Mouse (Mus musculus) limb, embryonic 10.5 days (tissue): ENCODE data around the gene Tnfrsf8. TPM values are rescaled to one million over a fixed set of nuclear protein-coding genes. Genes with fewer than 3 reads are reported as not detected.
"Not testable (repeated sequence)": the region's sequence is repeated elsewhere in the genome, so short reads cannot be mapped to it uniquely, and the experiment has no call there.

ENCODE experiments used
- DNase-seq: peaks from one replicate; pipeline ENCODE4 v3.0.0-alpha.2; 2017; ENCODE audit warnings: low spot score
- H3K27ac ChIP-seq: fragments of 300-500 bp; sonication (generic); 2 replicates; pipeline ENCODE4 v1.5.1; 2016; ENCODE audit warnings: mild to moderate bottlenecking
- H3K27me3 ChIP-seq: fragments of 300-500 bp; sonication (generic); 2 replicates; pipeline ENCODE4 v1.6.1; 2016; ENCODE audit warnings: low read depth, mild to moderate bottlenecking; ENCODE audit not compliant: poor library complexity, severe bottlenecking
- H3K36me3 ChIP-seq: fragments of 300-500 bp; sonication (generic); 2 replicates; pipeline ENCODE4 v1.6.1; 2016; ENCODE audit warnings: mild to moderate bottlenecking, moderate library complexity
- H3K4me1 ChIP-seq: fragments of 300-500 bp; sonication (generic); 2 replicates; pipeline ENCODE4 v1.6.1; 2016
- H3K4me3 ChIP-seq: fragments of 300-500 bp; sonication (generic); 2 replicates; pipeline ENCODE4 v1.5.1; 2016; ENCODE audit warnings: mild to moderate bottlenecking, moderate library complexity
- H3K9me3 ChIP-seq: fragments of 300-500 bp; sonication (generic); replicated peaks from 2 replicates; pipeline ENCODE4 v1.6.1; 2016; ENCODE audit warnings: mild to moderate bottlenecking
- WGBS: fragments of 180-500 bp; shearing (Covaris S2); methylation state at CpG from one replicate; pipeline ENCODE4 v1.1.7; 2016; 5-methylcytosine and 5-hydroxymethylcytosine counted together
- polyA plus RNA-seq: library from polyadenylated mRNA; unstranded; fragments of >200 nt; fragmentation: Nextera tagmentation; extraction: Ambion mirVana; gene quantifications from 2 replicates; pipeline ENCODE4 v1.2.1, GENCODE M21; 2016

Gene Tnfrsf8
- polyA plus RNA-seq, 1 experiment from 2014 or later = 0.05 TPM

DNA sequence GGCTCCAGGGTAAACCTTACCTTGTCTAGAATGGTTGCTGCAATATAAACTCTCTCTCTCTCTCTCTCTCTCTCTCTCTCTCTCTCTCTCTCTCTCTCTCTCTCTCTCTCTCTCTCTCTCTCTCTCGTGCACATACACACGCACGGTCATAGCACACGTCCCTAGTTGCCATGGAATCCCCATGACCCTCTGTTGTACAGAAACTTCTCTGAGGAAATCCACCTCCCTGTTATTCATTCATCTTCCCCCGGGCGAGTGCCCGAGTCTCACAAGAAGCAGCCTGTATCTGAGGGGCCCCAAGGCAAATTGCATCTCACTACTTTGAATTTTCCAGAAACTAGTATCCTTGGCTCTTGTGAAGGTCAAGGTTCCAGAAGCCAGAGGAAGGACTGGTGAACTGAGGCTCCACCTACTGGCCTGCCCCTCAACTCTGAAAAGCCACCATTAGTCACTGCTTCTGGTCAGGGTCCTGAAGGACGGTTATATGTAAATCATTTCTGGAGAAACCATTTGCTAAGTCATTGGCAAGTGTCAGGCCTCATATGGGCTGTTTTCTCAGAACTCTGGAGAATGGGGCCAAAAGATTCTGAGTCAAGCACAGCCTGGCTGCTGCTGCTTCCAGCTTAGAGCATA, 8.1 kb upstream of the Tnfrsf8 start:
- no peak for DNase-seq
- no peaks in the 10 kb centered on the region for H3K36me3 ChIP-seq
- no peak overlapping the region for H3K4me3 ChIP-seq
- 83% methylated on average over 8 of the region's 8 CpGs for WGBS
- H3K4me1 ChIP-seq = no peaks in the 10 kb centered on the region
- no peaks in the 10 kb centered on the region for H3K27me3 ChIP-seq
- H3K9me3 ChIP-seq = no peaks in the 10 kb centered on the region
- no peak overlapping the region for H3K27ac ChIP-seq

DNA sequence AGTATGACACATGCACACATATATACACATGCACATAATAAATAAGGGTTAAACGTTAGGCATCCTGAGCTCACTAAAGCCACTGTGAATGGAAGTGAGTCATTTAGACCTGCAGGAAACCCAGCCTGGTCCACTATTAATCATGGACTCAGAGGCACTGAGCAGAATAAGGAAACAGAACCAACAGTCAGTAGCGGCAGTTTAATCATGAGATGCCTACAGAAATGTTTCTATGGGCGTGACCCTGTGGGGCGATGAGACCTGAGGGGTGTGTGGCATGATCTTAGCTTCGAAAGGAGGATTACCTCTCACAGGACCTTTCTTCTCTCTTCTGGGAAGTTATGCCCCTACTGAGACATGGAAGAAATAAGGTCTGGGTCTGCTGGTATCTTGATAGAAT, 7.2 kb upstream of the Tnfrsf8 start:
- no peak overlapping the region for H3K4me3 ChIP-seq
- H3K36me3 ChIP-seq = no peaks in the 10 kb centered on the region
- H3K27ac ChIP-seq = no peak overlapping the region
- 94% methylated on average over 5 of the region's 5 CpGs for WGBS
- no peaks in the 10 kb centered on the region for H3K27me3 ChIP-seq
- H3K9me3 ChIP-seq = no peaks in the 10 kb centered on the region
- DNase-seq = no peak
- no peaks in the 10 kb centered on the region for H3K4me1 ChIP-seq

DNA sequence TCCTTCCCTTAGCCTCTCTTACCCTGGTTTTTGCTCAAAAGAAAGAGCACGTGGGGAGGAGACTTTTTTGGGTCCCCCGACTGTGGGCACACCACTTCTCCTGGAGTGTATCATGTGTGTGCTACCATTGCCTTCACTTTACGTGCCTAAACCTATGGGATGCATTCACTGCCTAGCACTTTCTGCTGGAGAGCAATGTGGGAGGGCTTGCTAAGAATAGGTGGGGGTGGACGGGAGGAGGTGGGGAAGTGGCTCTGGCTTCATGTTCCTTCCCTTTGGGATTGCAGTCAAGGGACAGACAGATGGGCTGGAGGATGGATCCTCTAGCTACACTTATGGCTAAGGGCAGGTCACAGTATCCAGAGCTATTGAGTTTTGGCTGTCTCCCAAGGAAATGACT, 5.7 kb upstream of the Tnfrsf8 start:
- no peak for DNase-seq
- WGBS = 81% methylated on average over 4 of the region's 4 CpGs
- no peak overlapping the region for H3K4me3 ChIP-seq
- H3K36me3 ChIP-seq = no peaks in the 10 kb centered on the region
- no peaks in the 10 kb centered on the region for H3K9me3 ChIP-seq
- no peaks in the 10 kb centered on the region for H3K4me1 ChIP-seq
- H3K27me3 ChIP-seq = peaks cover 10% of the 10 kb centered on the region
- H3K27ac ChIP-seq = no peak overlapping the region

DNA sequence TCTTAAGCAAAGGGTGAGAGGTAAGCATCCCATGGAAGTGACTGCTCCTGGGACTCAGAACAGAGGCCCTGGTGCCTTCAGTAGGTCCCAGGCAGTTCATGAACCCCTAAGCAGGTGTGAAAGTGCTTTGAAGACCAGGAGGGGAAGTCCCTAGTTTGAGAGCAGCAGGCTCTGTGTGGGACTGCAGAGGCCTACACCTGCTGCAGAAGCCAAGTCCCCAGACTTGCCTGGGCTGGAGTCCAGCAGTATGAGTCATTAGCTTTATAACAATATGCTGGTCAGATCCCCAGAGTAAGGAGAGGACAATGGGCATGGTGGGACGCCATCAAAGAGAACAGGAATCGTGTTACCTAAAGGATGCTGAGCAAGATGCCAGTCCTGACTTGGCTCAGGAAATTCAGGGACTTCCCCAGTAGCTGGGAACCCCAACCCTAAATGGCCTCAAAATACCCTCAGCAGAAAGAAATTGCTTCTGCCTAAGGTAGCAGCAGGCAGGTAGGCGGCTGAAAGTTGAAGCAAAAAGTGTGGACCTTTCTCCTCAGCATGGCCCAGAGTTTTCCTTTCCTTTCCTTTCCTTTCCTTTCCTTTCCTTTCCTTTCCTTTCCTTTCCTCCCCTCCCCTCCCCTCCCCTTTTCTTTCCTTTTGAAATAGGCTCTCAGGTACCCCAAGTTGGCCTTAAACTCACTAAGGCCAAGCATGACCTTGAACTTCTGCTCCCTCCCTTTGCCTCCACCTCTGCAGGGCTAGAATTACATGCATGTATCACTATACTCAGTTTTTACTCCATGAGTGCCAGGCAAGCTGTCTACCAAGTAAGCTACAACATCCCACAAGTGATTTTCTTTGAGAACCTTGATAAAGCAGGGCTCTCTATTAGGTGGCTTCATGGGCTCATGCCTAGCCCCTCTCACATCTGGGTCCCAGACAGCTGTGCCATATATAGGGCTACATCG, 4.6 kb upstream of the Tnfrsf8 start:
- H3K36me3 ChIP-seq = no peaks in the 10 kb centered on the region
- H3K4me1 ChIP-seq = no peaks in the 10 kb centered on the region
- no peak for DNase-seq
- no peaks in the 10 kb centered on the region for H3K9me3 ChIP-seq
- no peak overlapping the region for H3K4me3 ChIP-seq
- 79% methylated on average over 4 of the region's 4 CpGs for WGBS
- H3K27ac ChIP-seq = no peak overlapping the region
- peaks cover 21% of the 10 kb centered on the region for H3K27me3 ChIP-seq

DNA sequence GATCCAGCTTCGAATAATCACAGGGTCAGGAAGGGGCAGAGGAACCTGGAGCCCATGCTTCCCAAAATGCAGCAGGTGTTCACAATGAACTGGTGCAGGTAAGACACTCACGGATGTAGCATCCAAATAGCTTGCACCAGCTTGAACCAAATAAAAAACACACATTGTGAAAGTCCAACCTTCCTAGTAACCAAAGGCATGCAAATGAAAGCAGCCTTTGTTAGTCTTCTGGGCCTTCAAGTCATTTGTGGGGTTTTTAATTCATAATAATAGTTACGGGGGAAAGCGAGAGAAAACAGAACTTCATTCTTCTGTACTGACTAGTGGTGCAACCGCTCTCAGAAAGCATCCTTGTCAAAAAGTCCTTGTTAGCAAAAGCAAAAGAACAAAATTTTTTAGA, 1.7 kb upstream of the Tnfrsf8 start:
- H3K27ac ChIP-seq = no peak overlapping the region
- H3K4me1 ChIP-seq = no peaks in the 10 kb centered on the region
- no peak overlapping the region for H3K4me3 ChIP-seq
- 88% methylated on average over 5 of the region's 5 CpGs for WGBS
- H3K36me3 ChIP-seq = no peaks in the 10 kb centered on the region
- H3K9me3 ChIP-seq = no peaks in the 10 kb centered on the region
- DNase-seq = no peak
- peaks cover 30% of the 10 kb centered on the region for H3K27me3 ChIP-seq

DNA sequence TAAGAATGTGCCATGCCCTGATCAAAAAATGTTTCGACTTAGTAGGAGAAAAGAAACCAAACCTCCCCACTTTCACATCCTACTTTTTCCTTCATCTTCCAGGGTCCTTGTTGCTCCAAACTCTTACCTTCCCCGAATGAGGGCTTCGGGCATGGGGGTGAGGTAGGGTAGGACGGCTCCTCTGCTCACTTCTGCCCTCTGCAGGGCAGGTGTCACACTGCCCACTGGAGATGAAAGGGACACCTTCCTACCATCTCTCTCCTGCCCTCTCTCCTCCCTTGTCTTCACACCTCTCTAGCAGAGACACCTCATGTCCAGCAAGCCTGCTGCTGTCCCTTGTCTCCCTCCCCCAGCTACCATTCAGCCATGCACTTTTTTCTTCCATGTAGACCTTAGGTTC, 998 bp downstream of the Tnfrsf8 start:
- no peak overlapping the region for H3K27ac ChIP-seq
- WGBS = 74% methylated on average over 4 of the region's 4 CpGs
- DNase-seq = no peak
- no peaks in the 10 kb centered on the region for H3K9me3 ChIP-seq
- H3K4me3 ChIP-seq = no peak overlapping the region
- no peaks in the 10 kb centered on the region for H3K36me3 ChIP-seq
- H3K27me3 ChIP-seq = peaks cover 30% of the 10 kb centered on the region
- no peaks in the 10 kb centered on the region for H3K4me1 ChIP-seq

DNA sequence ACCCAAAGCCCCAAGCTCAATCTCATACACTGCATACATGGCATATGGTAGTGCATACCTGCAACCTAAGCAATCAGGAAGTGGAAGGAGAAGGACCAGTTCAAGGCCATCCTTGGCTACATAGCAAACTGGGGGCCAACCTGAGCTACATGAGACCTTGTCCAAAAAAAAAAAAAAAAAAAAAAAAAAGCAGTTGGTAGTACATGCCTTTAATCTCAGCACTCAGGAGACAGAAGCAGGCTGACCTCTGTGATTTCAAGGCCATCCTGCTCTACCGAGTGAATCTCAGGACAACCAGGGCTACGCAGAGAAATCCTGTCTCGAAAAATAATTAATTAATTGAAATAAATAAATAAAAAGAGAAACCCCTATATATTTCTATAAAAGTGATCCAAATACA, 1.7 kb downstream of the Tnfrsf8 start:
- no peaks in the 10 kb centered on the region for H3K9me3 ChIP-seq
- H3K4me3 ChIP-seq = no peak overlapping the region
- WGBS = 92% methylated on average over 3 of the region's 3 CpGs
- peaks cover 30% of the 10 kb centered on the region for H3K27me3 ChIP-seq
- H3K4me1 ChIP-seq = no peaks in the 10 kb centered on the region
- H3K36me3 ChIP-seq = no peaks in the 10 kb centered on the region
- H3K27ac ChIP-seq = no peak overlapping the region
- no peak for DNase-seq

DNA sequence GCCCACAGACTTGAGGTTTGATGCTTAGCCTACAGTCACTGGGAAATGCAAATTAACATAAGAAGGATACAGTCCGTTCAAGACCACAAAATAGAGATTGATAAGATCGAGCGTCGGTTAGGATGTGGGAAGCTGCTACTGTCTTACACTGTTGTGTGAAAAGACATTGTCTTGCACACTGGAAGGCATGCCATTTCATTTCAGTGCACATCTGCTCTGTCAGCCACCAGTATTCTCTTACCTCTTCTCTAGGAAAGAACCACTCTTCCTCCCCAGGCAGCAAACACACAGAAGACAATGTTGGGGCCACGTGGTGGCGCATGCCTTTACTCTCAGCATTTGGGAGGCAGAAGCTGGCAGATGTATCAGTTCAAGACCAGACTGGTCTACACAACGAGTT, 2.4 kb downstream of the Tnfrsf8 start:
- Histone ChIP-seq H3K36me3 (no peaks in the 10 kb centered on the region), H3K9me3 (no peaks in the 10 kb centered on the region), H3K4me3 (no peak overlapping the region), H3K27me3 (peaks cover 30% of the 10 kb centered on the region), H3K27ac (no peak overlapping the region), H3K4me1 (no peaks in the 10 kb centered on the region)
- DNase-seq = no peak
- WGBS = 80% methylated on average over 7 of the region's 7 CpGs

DNA sequence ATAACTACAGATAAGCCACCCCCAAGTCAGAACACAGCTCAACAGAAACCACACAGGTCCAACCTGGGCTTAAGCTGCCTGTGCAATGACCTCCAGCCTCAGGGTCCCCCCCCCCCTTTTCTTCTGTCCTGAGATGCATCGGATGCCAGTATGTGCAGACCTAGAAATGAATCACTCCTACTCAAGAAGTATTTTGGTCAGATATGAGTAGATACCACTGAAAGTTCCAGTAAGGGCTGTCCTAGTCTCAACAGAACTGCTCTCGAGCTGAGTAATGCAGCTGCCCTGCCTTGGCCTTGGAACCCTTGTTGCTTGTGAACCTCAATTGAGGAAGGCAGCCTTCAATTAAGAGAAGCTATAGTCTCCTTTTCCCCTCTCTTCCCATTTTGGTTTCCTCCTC, 4.1 kb downstream of the Tnfrsf8 start:
- H3K4me3 ChIP-seq = no peak overlapping the region
- no peaks in the 10 kb centered on the region for H3K36me3 ChIP-seq
- peaks cover 2% of the 10 kb centered on the region; the same call in 1 of the 2 replicates for H3K4me1 ChIP-seq
- H3K9me3 ChIP-seq = no peaks in the 10 kb centered on the region
- peaks cover 23% of the 10 kb centered on the region for H3K27me3 ChIP-seq
- DNase-seq = no peak
- no peak overlapping the region for H3K27ac ChIP-seq
- 84% methylated on average over 2 of the region's 2 CpGs for WGBS

DNA sequence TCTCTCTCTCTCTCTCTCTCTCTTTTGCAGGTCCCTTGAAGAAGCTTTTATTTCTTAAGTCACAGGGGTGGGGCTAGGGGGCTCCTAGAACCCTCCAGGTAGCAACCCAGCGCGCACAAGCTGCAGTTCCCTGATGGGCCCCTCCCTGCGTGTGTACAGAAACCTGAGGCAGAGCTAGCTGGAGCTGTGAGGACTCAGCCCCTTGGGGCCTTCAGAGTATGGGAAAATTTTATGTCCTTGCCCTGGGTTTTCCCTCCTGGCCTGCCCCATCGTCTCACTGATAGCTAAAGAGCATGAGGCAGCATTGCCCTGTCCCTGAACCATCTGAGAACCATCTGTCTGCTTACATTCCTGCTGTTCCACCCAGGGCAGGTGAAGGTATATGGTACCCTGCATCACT, 8.5 kb downstream of the Tnfrsf8 start:
- WGBS = 34% methylated on average over 4 of the region's 4 CpGs
- H3K4me3 ChIP-seq = no peak overlapping the region
- H3K4me1 ChIP-seq = peaks cover 2% of the 10 kb centered on the region; the same call in 1 of the 2 replicates
- no peaks in the 10 kb centered on the region for H3K9me3 ChIP-seq
- no peak overlapping the region for H3K27ac ChIP-seq
- no peaks in the 10 kb centered on the region for H3K27me3 ChIP-seq
- no peak for DNase-seq
- no peaks in the 10 kb centered on the region for H3K36me3 ChIP-seq

DNA sequence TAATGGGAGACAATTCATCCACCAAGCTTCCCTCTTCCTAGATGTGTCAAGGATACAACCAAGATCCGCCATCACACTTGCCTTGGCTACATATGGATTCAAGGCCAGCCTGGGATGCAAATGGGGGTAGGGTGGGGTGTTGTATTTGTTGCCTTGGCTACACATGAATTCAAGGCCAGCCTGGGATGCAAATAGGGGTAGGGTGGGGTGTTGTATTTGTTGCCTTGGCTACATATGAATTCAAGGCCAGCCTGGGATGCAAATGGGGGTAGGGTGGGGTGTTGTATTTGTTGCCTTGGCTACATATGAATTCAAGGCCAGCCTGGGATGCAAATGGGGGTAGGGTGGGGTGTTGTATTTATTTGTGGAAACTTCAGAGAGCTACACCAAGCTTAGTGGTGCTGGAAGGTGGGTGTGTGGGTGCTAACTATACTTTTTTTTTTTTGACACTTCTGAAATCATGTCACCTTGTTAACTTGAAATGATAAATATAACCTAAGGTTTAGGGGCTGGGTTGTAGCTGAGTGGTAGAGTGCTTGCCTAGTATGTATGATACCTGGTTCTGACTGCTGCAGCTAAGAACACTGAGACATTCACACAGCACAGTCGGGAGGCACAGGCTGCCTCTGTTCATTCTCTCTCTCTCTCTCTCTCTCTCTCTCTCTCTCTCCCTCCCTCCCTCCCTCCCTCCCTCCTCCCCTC, 9.2 kb downstream of the Tnfrsf8 start:
- DNase-seq, H3K36me3 ChIP-seq, H3K4me1 ChIP-seq, H3K27me3 ChIP-seq, H3K9me3 ChIP-seq, H3K27ac ChIP-seq, H3K4me3 ChIP-seq: not testable (repeated sequence)
- WGBS = 62% methylated on average over 2 of the region's 2 CpGs

DNA sequence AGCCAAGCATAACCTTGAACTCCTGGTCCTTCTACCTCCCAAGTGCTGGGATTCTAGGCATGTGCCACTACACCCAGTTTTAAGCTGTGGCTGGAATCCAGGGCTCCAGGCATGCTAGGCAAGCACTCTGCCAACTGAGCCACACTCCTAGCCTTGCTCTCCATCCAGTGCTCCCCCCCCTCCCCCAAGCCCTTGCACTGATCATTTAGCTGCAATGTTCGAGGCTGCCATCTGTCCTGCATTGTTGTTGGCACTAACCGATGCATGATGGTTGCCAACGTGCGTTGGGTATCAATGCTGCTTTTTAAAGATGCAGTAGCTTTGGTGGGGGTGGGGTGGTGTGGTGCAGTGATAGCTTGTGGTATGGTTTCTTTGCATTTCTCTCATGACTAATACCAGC, 10.9 kb downstream of the Tnfrsf8 start:
- Histone ChIP-seq H3K4me1 (peaks cover 8% of the 10 kb centered on the region; the same call in 1 of the 2 replicates), H3K27me3 (no peaks in the 10 kb centered on the region), H3K9me3 (no peaks in the 10 kb centered on the region), H3K27ac (no peak overlapping the region), H3K4me3 (no peak overlapping the region), H3K36me3 (no peaks in the 10 kb centered on the region)
- 92% methylated on average over 4 of the region's 4 CpGs for WGBS
- DNase-seq = no peak

DNA sequence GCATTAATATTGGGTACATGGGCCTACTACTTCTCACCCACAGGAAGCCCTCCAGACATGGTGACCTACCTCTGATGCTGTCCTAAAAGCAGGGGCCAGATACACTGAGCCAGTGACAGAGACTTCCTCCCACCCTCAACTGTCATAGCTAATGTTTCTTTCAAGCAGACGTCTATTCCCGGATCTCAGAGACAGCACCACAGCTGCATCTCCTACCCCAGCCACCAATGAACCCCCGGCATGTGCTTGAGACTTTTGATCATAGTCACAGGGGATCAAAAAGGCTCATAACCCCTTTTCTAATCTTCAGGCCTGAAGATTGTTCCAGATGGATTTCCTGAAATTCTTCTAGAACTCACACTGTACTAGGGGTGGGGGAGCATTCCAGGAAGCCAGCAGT, 12.9 kb downstream of the Tnfrsf8 start:
- Histone ChIP-seq H3K4me3 (no peak overlapping the region), H3K4me1 (peaks cover 8% of the 10 kb centered on the region; the same call in 1 of the 2 replicates), H3K36me3 (no peaks in the 10 kb centered on the region), H3K9me3 (no peaks in the 10 kb centered on the region), H3K27me3 (no peaks in the 10 kb centered on the region), H3K27ac (no peak overlapping the region)
- no peak for DNase-seq
- 93% methylated on average over 3 of the region's 3 CpGs for WGBS
